Mouse (Mus musculus) megakaryocyte, embryonic 14.5 days (primary cell): ENCODE results near the gene Fdxr.

Source experiments
- FLI1 ChIP-seq: IDR thresholded peaks from 2 replicates; pipeline ENCODE4 v1.6.1; 2012; ENCODE audit warnings: low read length, inconsistent platforms, mixed read lengths
- GATA1 ChIP-seq: IDR thresholded peaks from 3 replicates; pipeline ENCODE4 v1.6.1; 2012; ENCODE audit warnings: mixed read lengths, low read length, inconsistent platforms, borderline replicate concordance

DNA sequence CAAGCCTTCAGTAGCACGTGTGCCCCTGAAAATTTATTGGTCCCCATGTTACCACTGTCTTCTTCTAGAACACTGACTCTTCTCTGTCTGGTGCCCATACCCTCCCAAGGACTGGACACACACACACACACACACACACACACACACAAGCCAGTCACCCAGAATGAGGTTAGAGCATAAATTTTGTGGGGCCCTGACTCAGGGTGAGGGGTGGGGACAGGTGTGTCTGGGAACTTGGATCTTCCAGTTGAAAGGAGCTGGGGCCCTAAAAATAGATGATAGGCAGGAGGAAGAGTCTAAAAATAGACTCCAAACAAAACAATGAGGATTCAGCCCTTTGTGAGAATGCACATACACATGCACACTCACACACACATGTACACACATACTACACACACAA, 31.9 kb upstream of the Fdxr start:
- TF ChIP-seq GATA1 = no peak
- no peak for TF ChIP-seq FLI1
